Mouse (Mus musculus): ENCODE data around the gene Vasn.

DNA sequence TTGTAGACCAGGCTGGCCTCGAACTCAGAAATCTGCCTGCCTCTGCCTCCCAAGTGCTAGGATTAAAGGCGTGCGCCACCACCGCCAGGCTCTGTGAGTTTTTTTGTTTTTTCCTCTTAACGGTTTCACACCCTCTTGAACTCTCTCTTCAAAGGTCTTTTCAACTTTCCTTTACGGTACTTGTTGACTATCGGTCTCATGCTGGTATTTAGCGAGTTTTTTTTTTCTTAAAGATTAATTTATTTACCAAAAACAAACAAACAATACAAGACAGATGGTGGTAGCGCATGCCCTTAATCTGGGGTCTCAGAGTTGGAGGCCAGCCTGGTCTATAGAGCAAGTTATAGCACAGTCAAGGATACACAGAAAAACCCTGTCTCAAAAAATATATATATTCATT lies 49.5 kb upstream of the Vasn start:
- TF ChIP-seq ETS1 (conservative IDR thresholded peaks at IDR 0.05; ENCODE audit: low read depth, low read length) (no peak), ZMIZ1 (IDR thresholded peaks at IDR 0.05; ENCODE audit: low read depth, low read length) (no peak), CTCF (conservative IDR thresholded peaks at IDR 0.05 in 1 of 2, IDR thresholded peaks at IDR 0.05 in 1 of 2; ENCODE audit: low read depth in 2 of 2, low read length in 2 of 2) (no peak), MAX (IDR thresholded peaks at IDR 0.05; ENCODE audit: low read length) (no peak), ZNF384 (IDR thresholded peaks at IDR 0.05; ENCODE audit: low read depth, low read length) (no peak), MAFK (IDR thresholded peaks at IDR 0.05; ENCODE audit: insufficient replicate concordance, low read length) (no peak), UBTF (IDR thresholded peaks at IDR 0.05; ENCODE audit: low read depth, low read length) (no peak), NELFE (IDR thresholded peaks at IDR 0.05; ENCODE audit: low read depth, low read length) (no peak), POLR2A (IDR thresholded peaks at IDR 0.05; ENCODE audit: low read depth, low read length) (no peak)

All from CH12.LX (cell line).